Mouse (Mus musculus): ENCODE measurements around the gene Cpsf4.

DNA sequence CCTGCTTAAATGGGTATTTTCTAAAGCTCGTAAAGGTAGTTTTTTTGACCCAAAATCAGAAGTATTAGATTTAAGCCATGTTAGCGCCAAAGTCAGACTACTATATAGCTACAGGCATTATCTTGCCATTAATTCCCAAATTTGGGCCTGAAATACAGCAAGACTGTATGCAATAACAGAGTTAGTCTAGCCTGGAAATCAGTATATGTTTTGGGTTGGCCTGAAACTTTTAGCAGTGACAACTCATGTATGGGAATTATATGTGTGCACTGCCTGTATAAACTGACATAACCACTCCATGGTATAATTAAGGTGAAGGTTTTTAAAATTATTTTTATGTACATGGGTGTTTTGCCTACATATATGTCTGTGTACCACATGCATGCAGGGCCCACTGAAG is 24.9 kb downstream of the Cpsf4 start, which contains the start of gene Atp5j2:
- TF ChIP-seq EP300 (IDR thresholded peaks at IDR 0.05; ENCODE audit: insufficient read depth, low read depth, low read length) (no peak), CTCF (IDR thresholded peaks at IDR 0.05) (no peak)
